Mouse (Mus musculus) limb, embryonic 15.5 days (tissue): ENCODE results near the gene Arl2bp. TPM values are rescaled to one million over a fixed set of nuclear protein-coding genes. Genes with fewer than 3 reads are reported as not detected.

ENCODE experiments used
- ATAC-seq: fragments of 200-750 bp; cut with Nextera tagmentation; 2 replicates; pipeline ENCODE4 v1.8.0; 2017; ENCODE audit warnings: low read depth, moderate TSS enrichment; ENCODE audit not compliant: insufficient number of reproducible peaks, low FRiP score, low TSS enrichment
- H3K27ac ChIP-seq: fragments of 300-500 bp; sonication (generic); 2 replicates; pipeline ENCODE4 v1.5.1; 2015; ENCODE audit warnings: moderate library complexity, mild to moderate bottlenecking, inconsistent platforms
- H3K27me3 ChIP-seq: fragments of 300-500 bp; sonication (generic); 2 replicates; pipeline ENCODE4 v1.6.1; 2015; ENCODE audit warnings: inconsistent platforms
- H3K36me3 ChIP-seq: fragments of 300-500 bp; sonication (generic); 2 replicates; pipeline ENCODE4 v1.6.1; 2015; ENCODE audit warnings: inconsistent platforms
- H3K4me1 ChIP-seq: fragments of 300-500 bp; sonication (generic); 2 replicates; pipeline ENCODE4 v1.6.1; 2015; ENCODE audit warnings: inconsistent platforms
- H3K4me2 ChIP-seq: fragments of 300-500 bp; sonication (generic); 2 replicates; pipeline ENCODE4 v1.6.1; 2015; ENCODE audit warnings: mild to moderate bottlenecking, inconsistent platforms
- H3K4me3 ChIP-seq: fragments of 300-500 bp; sonication (generic); 2 replicates; pipeline ENCODE4 v1.5.1; 2015; ENCODE audit warnings: mild to moderate bottlenecking, inconsistent platforms
- H3K9ac ChIP-seq: fragments of 300-500 bp; sonication (generic); 2 replicates; pipeline ENCODE4 v1.6.1; 2015; ENCODE audit warnings: inconsistent platforms
- H3K9me3 ChIP-seq: fragments of 300-500 bp; sonication (generic); 2 replicates; pipeline ENCODE4 v1.6.1; 2016; ENCODE audit warnings: inconsistent platforms
- WGBS: fragments of 180-500 bp; shearing (Covaris S2); methylation state at CpG from one replicate; pipeline ENCODE4 v1.1.7; 2015; 5-methylcytosine and 5-hydroxymethylcytosine counted together
- polyA plus RNA-seq: library from polyadenylated mRNA; unstranded; fragments of >200 nt; fragmentation: Nextera tagmentation; extraction: Ambion mirVana; gene quantifications from 2 replicates; pipeline ENCODE4 v1.2.1, GENCODE M21; 2015

Arl2bp gene
- polyA plus RNA-seq: 99.7 and 106 TPM in 2 replicates

DNA sequence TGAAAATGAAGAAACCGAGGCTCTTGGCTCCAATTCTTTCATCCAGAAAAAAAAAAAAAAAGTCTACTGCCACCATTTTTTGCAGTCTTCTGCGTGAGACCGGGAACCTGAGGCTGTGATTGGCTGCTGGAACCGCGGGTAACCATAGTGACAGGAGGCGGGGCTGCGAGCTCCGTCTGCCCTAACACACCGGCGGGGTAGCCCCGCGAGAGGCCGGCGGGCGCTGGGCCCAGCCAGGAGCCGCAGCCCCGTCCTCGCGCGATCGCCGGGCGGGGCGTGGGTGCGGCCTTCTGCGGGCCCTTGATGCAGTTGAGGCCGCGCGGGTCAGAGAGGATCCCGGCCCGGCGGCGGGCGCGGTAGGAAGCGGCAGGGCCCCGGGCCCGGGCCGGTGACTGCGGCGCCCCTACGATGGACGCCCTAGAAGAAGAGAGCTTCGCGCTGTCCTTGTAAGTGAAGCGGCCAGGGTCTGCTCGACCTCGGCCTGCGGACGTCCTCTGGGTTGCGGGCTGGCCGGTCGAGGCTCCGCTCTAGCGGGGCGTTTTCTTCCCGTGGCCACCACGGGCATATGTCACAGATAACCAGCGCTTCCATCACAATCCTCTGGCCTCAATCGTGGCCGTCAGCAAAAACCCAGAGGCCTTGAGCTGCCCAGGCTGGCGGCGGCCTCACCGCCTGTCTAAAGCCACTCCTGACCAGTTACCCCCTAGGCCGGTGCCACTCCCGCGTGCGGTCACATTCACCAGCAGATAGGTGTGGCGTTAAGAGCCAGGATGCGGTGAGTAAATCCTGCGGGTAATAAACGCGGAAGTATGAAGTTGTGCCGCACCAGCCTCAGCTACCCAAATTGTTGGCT, at the start of gene Arl2bp:
TSS of gene Arl2bp (plus strand) at position 145 of the 853 bp plus-strand sequence.
- H3K4me1 ChIP-seq: peaks cover 6% of the 10 kb centered on the region
- no peaks in the 10 kb centered on the region for H3K27me3 ChIP-seq
- peak within 1 kb of the TSS; percentile 85 for H3K27ac ChIP-seq
- under 1% methylated on average over 73 of the region's 74 CpGs for WGBS
- ATAC-seq: peak; percentile 98
- H3K4me3 ChIP-seq: peak within 1 kb of the TSS; percentile 80
- H3K4me2 ChIP-seq: peak within 1 kb of the TSS; percentile 63
- peak within 1 kb of the TSS; percentile 82 for H3K9ac ChIP-seq
- no peaks in the 10 kb centered on the region for H3K9me3 ChIP-seq
- peaks cover 30% of the 10 kb centered on the region for H3K36me3 ChIP-seq

- H3K27me3 ChIP-seq: no peaks in the 10 kb centered on the region
- H3K27ac ChIP-seq: no peak overlapping the region
- no peaks in the 10 kb centered on the region for H3K9me3 ChIP-seq
- H3K4me3 ChIP-seq: no peak overlapping the region
- H3K36me3 ChIP-seq: peaks cover 16% of the 10 kb centered on the region
- H3K4me1 ChIP-seq: no peaks in the 10 kb centered on the region
- 84% methylated on average over 1 of the region's 1 CpGs for WGBS
- H3K9ac ChIP-seq: no peak overlapping the region
- H3K4me2 ChIP-seq: no peak overlapping the region
- ATAC-seq: no peak
These were observed 41.5 kb upstream of the Arl2bp start for GRCm38 (mm10) chr8:94624885-94625284.

- Histone ChIP-seq H3K9ac (no peak overlapping the region), H3K4me1 (no peaks in the 10 kb centered on the region), H3K9me3 (no peaks in the 10 kb centered on the region), H3K4me3 (no peak overlapping the region), H3K4me2 (no peak overlapping the region), H3K27ac (no peak overlapping the region), H3K36me3 (peaks cover 66% of the 10 kb centered on the region), H3K27me3 (no peaks in the 10 kb centered on the region)
- ATAC-seq: no peak
- 89% methylated on average over 2 of the region's 2 CpGs for WGBS
These were observed 32.7 kb upstream of the Arl2bp start for GRCm38 (mm10) chr8:94633564-94634194.

- Histone ChIP-seq H3K27ac (no peak overlapping the region), H3K9me3 (no peaks in the 10 kb centered on the region), H3K4me1 (no peaks in the 10 kb centered on the region), H3K36me3 (peaks cover 71% of the 10 kb centered on the region), H3K27me3 (no peaks in the 10 kb centered on the region), H3K4me2 (no peak overlapping the region), H3K9ac (no peak overlapping the region), H3K4me3 (no peak overlapping the region)
- no peak for ATAC-seq
These were observed 32.2 kb upstream of the Arl2bp start for GRCm38 (mm10) chr8:94634211-94634610.

DNA sequence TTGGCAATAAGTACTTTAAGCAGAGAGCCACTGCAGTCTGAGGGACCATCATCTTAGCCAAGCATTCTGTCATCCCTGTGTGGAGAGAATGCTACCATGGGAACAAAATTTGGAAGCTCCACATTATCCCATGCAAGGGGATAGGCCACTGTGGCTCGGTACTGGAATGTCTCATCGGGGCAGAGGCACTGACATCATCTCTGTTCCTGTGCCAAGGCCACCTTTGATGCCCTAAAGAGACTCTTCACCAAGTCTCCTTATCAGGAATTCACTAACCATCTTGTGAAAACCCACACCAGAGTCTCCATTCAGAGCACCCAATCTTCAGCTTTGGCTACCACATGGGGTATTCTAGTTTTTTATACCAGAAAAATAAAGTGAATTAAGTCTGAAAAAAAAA, 25.2 kb upstream of the Arl2bp start:
- H3K27ac ChIP-seq: no peak overlapping the region
- H3K27me3 ChIP-seq: no peaks in the 10 kb centered on the region
- no peaks in the 10 kb centered on the region for H3K4me1 ChIP-seq
- no peak overlapping the region for H3K9ac ChIP-seq
- no peak for ATAC-seq
- no peak overlapping the region for H3K4me2 ChIP-seq
- WGBS: 96% methylated on average over 2 of the region's 2 CpGs
- no peaks in the 10 kb centered on the region for H3K9me3 ChIP-seq
- no peak overlapping the region for H3K4me3 ChIP-seq
- H3K36me3 ChIP-seq: peaks cover 76% of the 10 kb centered on the region

DNA sequence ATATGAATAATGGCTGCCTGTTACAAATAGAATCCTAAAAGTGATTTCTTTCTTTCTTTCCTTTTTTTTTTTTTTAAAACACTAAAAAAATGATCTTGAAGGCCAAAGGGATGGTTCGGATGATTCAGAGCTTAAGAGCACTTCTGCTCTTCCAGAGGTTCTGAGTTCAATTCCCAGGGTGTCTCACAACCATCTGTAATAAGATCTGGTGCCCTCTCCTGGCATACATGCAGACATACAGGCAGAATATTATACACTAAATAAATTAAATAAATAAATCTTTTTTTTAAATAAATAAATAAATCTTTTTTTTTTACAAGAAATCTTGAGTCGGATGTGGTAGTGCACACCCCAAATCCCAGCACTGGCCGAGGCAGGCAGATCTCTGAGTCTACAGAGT, 24.5 kb upstream of the Arl2bp start:
- Histone ChIP-seq H3K27me3 (no peaks in the 10 kb centered on the region), H3K36me3 (peaks cover 76% of the 10 kb centered on the region), H3K4me1 (no peaks in the 10 kb centered on the region), H3K9ac (no peak overlapping the region), H3K4me3 (no peak overlapping the region), H3K4me2 (no peak overlapping the region), H3K9me3 (no peaks in the 10 kb centered on the region), H3K27ac (no peak overlapping the region)
- ATAC-seq: no peak
- 89% methylated on average over 3 of the region's 3 CpGs for WGBS

DNA sequence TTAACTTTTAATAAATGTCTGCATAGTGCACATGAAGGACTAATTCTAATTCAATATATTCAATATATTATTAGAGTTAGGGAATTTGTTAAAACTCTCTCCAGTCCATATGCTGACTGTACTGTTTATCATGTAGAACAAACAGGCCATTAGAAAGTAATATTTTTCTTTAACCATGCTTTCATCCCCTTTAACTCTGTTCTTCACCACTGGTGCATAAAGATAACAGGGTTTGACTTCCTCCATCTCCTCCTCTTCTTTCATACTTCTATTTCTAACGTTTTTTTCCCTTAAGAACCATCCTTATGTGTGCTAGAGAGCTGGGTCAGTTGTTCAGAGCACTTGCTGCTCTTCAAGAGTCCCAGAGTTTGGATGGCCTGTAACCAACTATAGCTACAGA, 21.2 kb upstream of the Arl2bp start:
- no peaks in the 10 kb centered on the region for H3K9me3 ChIP-seq

DNA sequence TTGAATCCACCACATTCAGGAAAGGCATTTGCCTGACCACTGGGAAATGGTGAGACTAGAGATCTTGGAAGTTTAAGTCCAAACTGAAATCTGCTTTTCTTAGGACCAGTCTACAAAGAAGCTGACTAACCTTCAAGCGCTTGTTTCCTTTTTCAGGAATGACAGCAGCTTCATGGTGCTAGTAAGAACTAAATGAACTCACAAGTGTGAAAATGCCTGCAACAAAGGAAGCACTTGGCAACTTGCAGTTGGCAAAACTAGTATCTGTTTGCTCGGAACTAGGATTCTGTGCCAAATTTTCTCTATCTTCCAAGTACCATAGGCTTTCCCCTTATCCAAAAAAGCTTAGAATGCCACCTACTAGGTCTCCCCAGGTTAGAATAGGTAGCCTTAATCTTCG, 20.2 kb upstream of the Arl2bp start:
- Histone ChIP-seq H3K27me3 (no peaks in the 10 kb centered on the region), H3K4me2 (no peak overlapping the region), H3K9me3 (no peaks in the 10 kb centered on the region), H3K9ac (no peak overlapping the region), H3K27ac (no peak overlapping the region), H3K4me3 (no peak overlapping the region), H3K36me3 (peaks cover 63% of the 10 kb centered on the region), H3K4me1 (no peaks in the 10 kb centered on the region)
- WGBS: 90% methylated on average over 3 of the region's 3 CpGs
- ATAC-seq: no peak

More for the DNA sequence above, 21.2 kb upstream of the Arl2bp start:
- Histone ChIP-seq H3K4me3 (no peak overlapping the region), H3K36me3 (peaks cover 67% of the 10 kb centered on the region), H3K4me2 (no peak overlapping the region), H3K27me3 (no peaks in the 10 kb centered on the region), H3K4me1 (no peaks in the 10 kb centered on the region), H3K9ac (no peak overlapping the region), H3K27ac (no peak overlapping the region)
- no peak for ATAC-seq
- 44% methylated on average over 1 of the region's 1 CpGs for WGBS

GRCm38 (mm10) chr8:94649496-94649895, 16.9 kb upstream of the Arl2bp start:
- Histone ChIP-seq H3K9me3 (no peaks in the 10 kb centered on the region), H3K4me1 (no peaks in the 10 kb centered on the region), H3K27ac (no peak overlapping the region), H3K36me3 (peaks cover 72% of the 10 kb centered on the region), H3K9ac (no peak overlapping the region), H3K4me3 (no peak overlapping the region), H3K27me3 (no peaks in the 10 kb centered on the region), H3K4me2 (no peak overlapping the region)
- ATAC-seq: no peak
- 70% methylated on average over 3 of the region's 3 CpGs for WGBS

- Histone ChIP-seq H3K4me1 (no peaks in the 10 kb centered on the region), H3K4me2 (no peak overlapping the region), H3K27ac (no peak overlapping the region), H3K9me3 (no peaks in the 10 kb centered on the region), H3K27me3 (no peaks in the 10 kb centered on the region), H3K4me3 (no peak overlapping the region), H3K36me3 (peaks cover 78% of the 10 kb centered on the region), H3K9ac (no peak overlapping the region)
- no peak for ATAC-seq
- 91% methylated on average over 3 of the region's 3 CpGs for WGBS
These were observed 13.4 kb upstream of the Arl2bp start for GRCm38 (mm10) chr8:94652951-94653350.

DNA sequence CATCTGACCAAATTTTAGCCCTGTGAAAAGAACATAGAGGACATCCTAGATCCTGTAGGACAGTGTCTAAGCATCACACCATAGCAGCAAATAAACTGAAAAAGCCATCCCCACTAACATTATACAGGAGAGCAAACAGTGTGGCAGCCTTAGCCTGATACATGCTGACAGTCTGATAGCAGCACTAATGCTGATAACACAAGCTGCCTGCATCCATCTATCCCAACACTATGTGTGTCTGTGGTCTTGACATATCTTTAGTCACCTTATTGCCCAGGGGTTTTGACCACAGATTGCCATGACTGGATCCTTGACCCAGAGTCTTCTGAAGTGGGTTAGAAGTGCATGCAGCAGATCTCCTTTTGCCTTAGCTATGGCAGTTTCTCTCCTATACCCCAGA, 11.4 kb upstream of the Arl2bp start:
- no peak overlapping the region for H3K9ac ChIP-seq
- H3K4me3 ChIP-seq: no peak overlapping the region
- no peaks in the 10 kb centered on the region for H3K27me3 ChIP-seq
- no peak for ATAC-seq
- H3K4me2 ChIP-seq: no peak overlapping the region
- H3K27ac ChIP-seq: no peak overlapping the region
- peaks cover 74% of the 10 kb centered on the region for H3K36me3 ChIP-seq
- no peaks in the 10 kb centered on the region for H3K9me3 ChIP-seq
- no peaks in the 10 kb centered on the region for H3K4me1 ChIP-seq

DNA sequence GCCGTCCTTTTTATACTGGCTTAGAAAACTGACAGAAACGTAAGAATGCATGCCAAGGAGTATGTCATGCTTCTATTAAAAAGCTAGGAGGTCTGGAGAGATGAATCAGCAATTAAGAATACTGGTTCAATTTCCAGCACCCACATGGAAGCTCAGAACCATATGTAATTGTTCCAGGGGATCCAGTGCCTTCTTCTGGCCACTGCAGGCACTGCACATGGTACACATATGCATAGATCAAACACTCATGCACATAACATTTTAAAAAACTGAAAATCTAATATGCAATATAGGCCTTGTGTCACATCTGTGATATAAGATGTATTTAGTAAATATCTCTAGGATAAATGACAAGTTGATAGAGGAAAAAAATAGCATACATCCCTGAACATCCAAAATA, 8.4 kb upstream of the Arl2bp start:
- H3K4me3 ChIP-seq: no peak overlapping the region
- no peak overlapping the region for H3K4me2 ChIP-seq
- H3K9me3 ChIP-seq: no peaks in the 10 kb centered on the region
- H3K9ac ChIP-seq: no peak overlapping the region
- WGBS: 78% methylated on average over 2 of the region's 2 CpGs
- H3K36me3 ChIP-seq: peaks cover 50% of the 10 kb centered on the region
- H3K27me3 ChIP-seq: no peaks in the 10 kb centered on the region
- no peak for ATAC-seq
- H3K27ac ChIP-seq: no peak overlapping the region
- no peaks in the 10 kb centered on the region for H3K4me1 ChIP-seq
